Mouse (Mus musculus) lung, postnatal 14 days (tissue): Measurements from ENCODE around the gene Eps15l1.
A peak's percentile ranks its signal among the peaks of the same experiment; 100 is the strongest.

Experiments used
- DNase-seq: peaks from one replicate; pipeline ENCODE4 v3.0.0; 2021

Gene Eps15l1

DNA sequence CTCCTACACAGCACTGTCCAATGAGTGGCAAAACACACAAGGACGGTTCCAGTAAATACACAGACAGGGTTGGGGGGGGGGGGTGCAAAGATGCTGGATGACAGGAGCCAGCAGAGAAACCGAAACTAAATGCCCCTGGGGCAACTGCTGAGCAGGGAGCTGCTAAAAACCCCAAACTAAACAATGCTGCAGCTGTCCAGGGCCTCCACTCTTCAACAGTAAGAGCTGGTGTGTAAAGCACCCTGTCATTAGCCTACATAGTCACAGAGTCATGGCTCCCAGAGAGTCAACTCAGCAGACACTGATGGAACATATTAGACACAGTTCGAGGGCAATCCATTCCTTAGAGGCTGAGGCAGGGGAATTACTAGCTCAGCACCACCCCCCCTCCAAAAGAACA is 11.8 kb downstream of the Eps15l1 start:
- DNase-seq, result no peak

- DNase-seq, result no peak
Measured at GRCm38 (mm10) chr8:72407878-72408277, 13.4 kb downstream of the Eps15l1 start.

- no peak for DNase-seq
Measured at GRCm38 (mm10) chr8:72402981-72403380, 18.3 kb downstream of the Eps15l1 start.

- no peak for DNase-seq
Measured at GRCm38 (mm10) chr8:72401381-72401780, 19.9 kb downstream of the Eps15l1 start.

GRCm38 (mm10) chr8:72385737-72386136 is 35.5 kb downstream of the Eps15l1 start:
- no peak for DNase-seq

GRCm38 (mm10) chr8:72382395-72382794 is 38.9 kb downstream of the Eps15l1 start:
- no peak for DNase-seq

DNA sequence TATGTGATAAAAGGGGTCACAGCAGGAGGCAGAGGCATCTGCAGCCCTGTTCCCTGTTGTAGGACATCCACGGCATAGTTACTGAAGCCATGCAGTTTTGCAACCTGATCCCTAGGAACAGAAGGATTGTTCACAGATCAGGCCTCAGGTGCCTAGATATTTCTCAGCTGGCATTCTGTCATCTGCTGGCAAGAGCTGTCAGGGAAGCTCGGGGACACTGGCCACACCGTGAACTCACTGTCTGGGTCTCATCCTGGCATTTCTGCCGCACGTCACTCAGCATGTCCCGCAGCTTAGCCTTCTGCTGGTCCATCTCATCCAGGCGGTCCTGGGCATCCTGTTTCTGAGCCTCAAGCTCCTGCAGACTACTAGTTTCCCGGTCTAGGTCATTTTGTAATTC is 40.6 kb downstream of the Eps15l1 start:
- no peak for DNase-seq

DNA sequence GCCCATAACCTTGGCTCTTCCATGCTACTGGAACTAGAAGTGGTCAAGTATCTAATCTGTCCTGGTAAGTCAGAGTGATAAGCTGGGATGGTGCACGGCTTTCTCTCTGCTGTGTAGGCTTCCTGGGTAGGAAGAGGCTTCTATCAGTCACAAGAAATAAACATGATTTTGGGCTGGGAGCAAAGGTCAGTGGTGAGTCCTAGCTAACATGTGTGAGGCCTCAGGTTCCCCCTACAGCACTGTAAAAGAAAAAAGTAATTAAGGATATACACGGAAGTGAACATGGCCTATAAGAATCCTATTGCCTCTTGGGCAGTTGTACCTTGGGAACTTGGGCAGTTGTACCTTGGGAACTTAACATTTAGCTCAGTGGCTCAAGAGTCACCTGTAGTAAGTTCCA is 44.4 kb downstream of the Eps15l1 start:
- DNase-seq, result no peak

DNA sequence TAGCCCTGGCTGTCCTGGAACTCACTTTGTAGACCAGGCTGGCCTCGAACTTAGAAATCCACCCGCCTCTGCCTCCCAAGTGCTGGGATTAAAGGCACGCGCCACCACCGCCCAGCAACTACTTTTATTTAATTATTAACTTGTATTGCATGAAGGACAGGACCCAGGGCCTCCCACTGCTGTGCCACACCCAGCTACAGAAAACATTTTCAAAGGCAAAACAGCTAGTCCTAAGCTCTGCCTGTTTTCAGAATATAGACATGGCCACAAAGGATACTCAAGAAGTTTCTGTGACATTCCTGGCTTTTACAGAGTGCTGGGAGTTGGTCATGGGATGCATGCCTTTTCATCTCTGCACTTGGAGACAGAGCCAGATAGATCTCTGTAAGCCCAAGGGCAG is 45.0 kb downstream of the Eps15l1 start:
- DNase-seq, result no peak

DNA sequence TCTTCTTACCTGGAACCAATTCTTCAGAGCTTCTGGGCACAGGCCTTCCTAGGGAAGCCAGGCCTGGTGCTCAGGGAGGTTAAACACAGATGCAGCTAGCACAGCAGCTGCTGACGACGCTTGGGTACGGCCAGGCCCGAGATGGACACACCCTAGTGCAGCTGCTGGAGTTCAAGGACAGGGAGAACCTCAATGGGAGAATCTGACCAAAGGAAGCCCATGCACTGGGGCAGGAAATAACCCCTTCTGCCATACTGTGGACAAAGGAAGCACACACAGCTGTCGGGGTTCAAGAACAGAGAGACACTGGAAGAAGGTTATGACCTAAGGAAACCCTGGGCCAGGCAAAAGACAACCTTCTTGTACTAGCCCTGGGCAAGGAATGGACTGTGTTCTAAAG is 46.1 kb downstream of the Eps15l1 start:
- no peak for DNase-seq

DNA sequence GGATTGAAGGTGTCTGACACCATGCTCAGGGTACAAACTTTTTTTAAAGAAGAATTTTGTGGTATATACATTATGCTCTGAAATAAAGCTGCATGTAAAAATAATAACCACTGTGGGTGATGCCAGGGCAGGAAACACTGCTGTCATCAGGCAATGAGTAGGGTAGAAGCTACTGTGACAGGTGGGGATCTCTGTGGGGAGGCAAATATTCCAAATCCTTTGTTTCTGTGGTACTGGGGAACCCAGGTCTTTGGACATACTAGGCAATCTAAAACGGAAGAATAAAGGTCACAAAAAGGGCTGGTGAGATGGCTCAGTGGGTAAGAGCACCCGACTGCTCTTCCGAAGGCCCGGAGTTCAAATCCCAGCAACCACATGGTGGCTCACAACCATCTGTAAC is 48.9 kb downstream of the Eps15l1 start:
- DNase-seq, result no peak

DNA sequence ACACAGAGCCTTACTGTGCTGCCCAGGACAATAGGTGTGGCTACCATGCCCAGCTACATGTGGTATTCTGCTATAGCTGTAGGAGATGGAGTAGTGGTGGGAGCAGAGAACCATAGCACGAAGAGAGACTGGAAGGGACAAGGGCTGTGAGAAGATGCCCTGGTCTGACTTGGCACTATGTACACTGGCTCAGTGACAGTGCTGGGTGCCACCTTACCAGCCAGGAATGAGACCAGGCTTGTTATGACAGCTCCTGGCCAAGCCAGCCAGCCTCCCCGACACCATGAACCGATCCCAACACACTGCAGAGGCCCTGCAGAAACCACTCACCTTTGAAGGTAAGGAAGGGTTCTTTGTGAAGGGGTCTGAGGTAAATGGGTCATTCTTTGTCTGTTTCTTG is 49.9 kb downstream of the Eps15l1 start:
- no peak for DNase-seq

DNA sequence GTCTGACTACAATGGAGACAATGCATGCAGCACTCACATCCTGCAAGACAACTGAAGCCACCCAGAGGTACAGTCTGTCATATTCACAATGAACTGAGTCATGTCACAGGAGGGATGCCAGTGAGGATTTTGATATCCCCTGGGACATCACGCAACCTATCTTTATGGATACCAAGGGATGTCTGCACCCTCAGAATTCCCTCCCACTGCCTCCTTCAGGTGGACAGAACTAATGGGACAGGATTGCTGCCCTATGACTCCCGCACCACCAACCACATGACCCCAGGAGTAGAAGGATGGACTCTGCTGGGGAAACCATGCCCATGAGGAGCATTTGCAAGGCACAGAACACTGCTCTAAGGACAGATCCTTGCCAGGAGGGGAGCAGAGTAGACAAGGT is 54.8 kb downstream of the Eps15l1 start:
- DNase-seq, result no peak

DNA sequence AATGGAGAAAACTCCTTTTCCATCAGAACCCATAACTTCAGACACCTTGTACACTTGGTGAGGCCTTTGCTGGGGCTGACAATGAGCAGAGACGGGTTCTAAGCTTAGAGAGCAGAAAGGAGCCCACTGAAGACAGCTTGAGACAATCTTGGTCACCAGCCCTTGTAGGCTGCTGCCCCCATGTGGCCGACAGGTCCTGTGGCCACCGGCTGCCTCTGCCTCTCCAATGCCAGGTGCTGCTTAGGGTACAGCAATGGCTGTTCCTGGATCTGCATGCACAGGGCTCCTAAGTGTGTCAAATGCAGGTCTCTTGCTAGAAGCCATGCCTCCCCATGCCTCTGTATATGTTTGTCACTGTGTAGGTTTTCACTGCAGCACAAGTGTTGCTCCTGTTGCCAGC is 55.4 kb downstream of the Eps15l1 start:
- peak; percentile 88 for DNase-seq

DNA sequence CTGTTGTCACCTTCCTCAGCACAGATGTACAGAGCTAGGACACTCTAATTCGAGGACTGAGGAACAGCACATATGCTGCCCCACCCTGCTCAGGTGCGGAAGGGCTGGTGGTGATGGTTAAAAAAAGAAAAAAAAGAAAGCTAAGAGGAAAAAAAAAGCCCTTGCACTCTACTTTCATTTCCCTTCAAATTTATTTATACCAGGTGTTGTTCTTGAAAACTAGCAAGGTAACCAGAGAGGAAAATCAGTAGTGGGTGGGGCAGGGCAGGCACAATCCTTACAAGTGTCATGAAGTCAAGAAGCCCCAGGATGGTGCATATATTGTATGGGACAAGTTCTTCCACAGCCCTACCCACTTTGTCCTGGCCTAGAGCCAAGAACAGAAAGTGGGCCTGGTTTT is 56.2 kb downstream of the Eps15l1 start:
- DNase-seq, result no peak

GRCm38 (mm10) chr8:72363457-72363856 is 57.8 kb downstream of the Eps15l1 start:
- DNase-seq, result no peak

DNA sequence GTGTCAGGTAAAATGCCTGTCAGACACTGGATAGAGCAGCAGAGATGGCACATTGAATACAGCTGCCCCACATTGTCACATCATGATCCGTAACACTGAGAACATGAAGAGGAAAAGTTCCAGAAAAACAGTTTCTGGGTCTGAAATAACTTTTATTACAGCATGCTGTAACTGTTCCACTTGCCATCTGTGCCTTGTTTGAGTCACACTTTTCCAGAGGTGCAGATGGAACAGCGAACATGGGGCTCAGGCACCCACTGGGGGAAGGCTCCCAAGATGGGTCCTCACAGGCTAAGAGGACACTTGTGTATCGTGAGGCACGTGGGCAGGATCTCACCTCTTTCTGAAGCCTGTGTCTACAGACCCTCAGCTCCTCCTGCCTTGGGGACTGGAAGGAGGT is 58.5 kb downstream of the Eps15l1 start:
- DNase-seq, result no peak

DNA sequence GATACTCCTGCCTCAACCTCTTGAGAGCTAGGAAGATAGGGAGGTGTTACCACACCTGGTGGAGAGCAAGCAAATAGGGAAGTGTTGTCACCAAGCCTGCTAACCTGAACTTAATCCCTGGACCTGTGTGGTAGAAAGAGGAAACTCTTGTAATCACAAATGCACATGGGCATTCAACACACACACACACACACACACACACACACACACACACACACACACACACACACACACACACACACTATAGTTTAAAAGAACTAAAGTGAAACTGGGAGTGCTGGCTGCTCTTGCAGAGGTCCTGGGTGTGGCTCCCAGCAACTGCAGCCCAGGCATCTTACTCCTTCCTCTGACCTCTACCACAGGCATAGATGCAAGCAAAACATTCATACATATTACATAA is 61.1 kb downstream of the Eps15l1 start:
- no peak for DNase-seq

DNA sequence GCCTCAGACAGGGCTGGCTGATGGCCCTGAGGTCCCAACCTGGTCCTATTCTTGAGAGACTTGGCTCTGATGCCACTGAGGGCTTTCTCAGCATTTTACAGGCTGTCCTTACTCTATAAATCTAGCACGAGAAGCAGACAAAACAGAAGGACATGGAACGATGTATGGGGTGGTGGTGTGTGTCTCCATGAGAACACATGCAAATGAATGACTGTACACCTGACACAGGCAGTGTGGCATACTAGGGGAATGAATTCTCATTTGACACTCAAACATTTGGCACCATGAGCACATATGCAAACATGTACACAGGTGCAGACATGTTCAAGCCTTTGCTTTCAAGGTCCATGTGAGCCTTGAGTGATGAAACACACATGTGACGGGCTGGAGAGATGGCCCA is 64.7 kb downstream of the Eps15l1 start:
- no peak for DNase-seq

- peak; percentile 72 for DNase-seq
Measured at GRCm38 (mm10) chr8:72354272-72354671, 67.0 kb downstream of the Eps15l1 start.

GRCm38 (mm10) chr8:72353700-72354045 is 67.6 kb downstream of the Eps15l1 start:
- DNase-seq, result no peak

GRCm38 (mm10) chr8:72352951-72353699 is 68.1 kb downstream of the Eps15l1 start:
- no peak for DNase-seq

DNA sequence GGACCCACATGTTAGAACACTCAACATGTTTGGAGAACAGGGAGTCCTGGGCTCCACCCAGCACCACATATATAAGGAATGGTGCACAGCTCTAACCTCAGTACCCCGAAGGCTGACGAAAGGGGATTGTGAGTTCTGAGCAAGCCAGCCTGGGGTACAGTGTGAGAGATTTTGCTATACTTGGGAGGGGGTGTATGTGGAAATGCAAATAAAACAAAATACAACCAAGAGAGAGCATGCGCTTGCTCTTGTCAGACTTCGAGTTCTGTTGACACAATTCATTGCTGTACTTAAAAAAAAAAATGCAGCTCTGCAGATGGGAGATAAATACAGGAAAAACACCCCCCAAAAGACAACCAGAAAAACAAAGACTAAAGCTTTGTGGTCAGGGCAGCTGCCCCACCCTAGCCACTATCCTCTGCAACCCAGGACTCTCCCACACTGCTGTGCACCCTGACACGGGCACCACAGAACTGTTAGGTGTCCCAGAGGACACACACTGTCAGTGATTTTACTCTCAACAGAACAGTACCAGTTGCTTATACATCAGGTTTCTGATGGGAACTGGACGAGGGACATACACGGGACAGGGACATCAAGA is 69.8 kb downstream of the Eps15l1 start:
- no peak for DNase-seq

DNA sequence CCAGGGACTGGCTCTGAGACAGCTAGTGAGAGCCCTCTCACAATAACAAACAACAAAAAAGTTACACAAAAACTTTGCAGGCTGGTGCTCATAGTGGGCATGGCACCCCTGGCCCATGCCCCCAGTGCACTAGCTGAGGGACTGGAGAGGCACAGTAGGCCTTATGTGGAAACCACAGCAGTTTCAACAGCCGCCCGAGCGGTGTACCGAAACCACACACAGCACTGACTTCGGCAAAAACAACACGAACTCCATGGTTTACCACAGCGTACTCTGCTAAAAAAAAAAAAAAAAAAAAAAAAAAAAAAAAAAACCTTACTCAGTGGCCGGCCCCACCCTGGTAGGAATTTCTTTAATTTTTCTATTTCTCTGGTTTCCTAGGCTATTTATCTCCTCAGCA is 70.5 kb downstream of the Eps15l1 start:
- DNase-seq, result peak; percentile 45

DNA sequence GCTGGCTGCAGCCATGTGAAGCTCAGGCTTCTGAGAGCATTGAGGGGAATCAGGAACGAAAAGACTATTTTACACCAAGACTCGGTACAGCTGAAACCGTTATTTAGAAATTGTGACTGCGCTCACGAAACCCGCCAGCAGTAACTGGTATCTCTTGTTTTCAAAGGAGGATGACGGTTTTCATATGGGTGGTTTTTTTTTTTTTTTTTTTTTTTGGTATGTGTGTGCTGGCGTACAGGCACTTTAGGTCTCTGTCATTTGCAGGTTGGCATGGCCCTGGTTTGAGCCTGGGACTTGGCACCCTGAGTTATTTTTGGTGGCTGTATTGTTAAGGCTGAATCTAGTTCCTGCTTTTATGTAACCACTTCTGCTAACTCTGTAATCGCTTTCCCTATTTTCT is 71.4 kb downstream of the Eps15l1 start:
- no peak for DNase-seq
